8 mouse cellular contexts compared by ENCODE assay signal in genomic region chr6:91472868-91473804, GRCm38 (mm10). TPM values are rescaled to one million over a fixed set of nuclear protein-coding genes. Genes with fewer than 3 reads are reported as not detected.
DNase-seq lines count a peak whose midpoint lies in the region; ATAC-seq and TF ChIP-seq lines count a peak whose summit lies in the region.

Gene Chchd4, minus strand, starts transcription at chr6:91473546.
Gene Tmem43, plus strand, starts transcription at chr6:91473703.

- peak within 1 kb of the TSS; percentile 95 for H3ac ChIP-seq in C2C12 (ENCODE audit: control insufficient read depth, insufficient read length, low read depth)
- peak within 1 kb of the TSS; percentile 30 for H3ac ChIP-seq in myocyte (ENCODE audit: control insufficient read depth, insufficient read length)

- peak; percentile 97 for ATAC-seq in heart, embryonic 11.5 days (replicated peaks; ENCODE audit: insufficient number of reproducible peaks, low FRiP score, low TSS enrichment)
- ATAC-seq in kidney, embryonic 16.5 days (ENCODE audit: low FRiP score, low TSS enrichment): peak; percentile 99

- H3K27me3 ChIP-seq in C2C12 (ENCODE audit: control insufficient read depth, insufficient read depth, insufficient read length) (no peaks in the 10 kb centered on the region), myocyte (ENCODE audit: control insufficient read depth, insufficient read depth, insufficient read length) (no peaks in the 10 kb centered on the region)
- no peaks in the 10 kb centered on the region for H3K27me3 ChIP-seq in erythroblast, embryonic 14.5 days (ENCODE audit: control insufficient read depth)
- H3K27me3 ChIP-seq in heart, embryonic 11.5 days (ENCODE audit: control insufficient read depth, insufficient read depth, low read length): no peaks in the 10 kb centered on the region
- no peaks in the 10 kb centered on the region for H3K27me3 ChIP-seq in kidney, embryonic 16.5 days (ENCODE audit: insufficient read depth, low read length)
- no peaks in the 10 kb centered on the region for H3K27me3 ChIP-seq in liver, adult 2 months (ENCODE audit: control insufficient read depth, insufficient read depth, low read length)
- H3K27me3 ChIP-seq in splenic B cell, adult 2 months (ENCODE audit: control insufficient read depth, insufficient read depth, low read length, poor library complexity, severe bottlenecking): no peaks in the 10 kb centered on the region

- peaks cover 96% of the 10 kb centered on the region for H3K79me2 ChIP-seq in C2C12 (ENCODE audit: control insufficient read depth, insufficient read depth)
- peaks cover 4% of the 10 kb centered on the region; the same call in 1 of the 2 replicates for H3K79me2 ChIP-seq in liver, adult 2 months (ENCODE audit: control insufficient read depth, insufficient read depth, low read length)
- H3K79me2 ChIP-seq in myocyte (ENCODE audit: control insufficient read depth, insufficient read depth): peaks cover 62% of the 10 kb centered on the region

- peak within 1 kb of the TSS; percentile 88 for H3K9ac ChIP-seq in heart, embryonic 11.5 days (ENCODE audit: low read depth, low read length)
- H3K9ac ChIP-seq in kidney, embryonic 16.5 days (replicated peaks; ENCODE audit: low read length): peak within 1 kb of the TSS; percentile 83
- peak within 1 kb of the TSS; percentile 86 for H3K9ac ChIP-seq in liver, adult 2 months (ENCODE audit: low read depth, low read length)

- peaks cover 48% of the 10 kb centered on the region for H3K4me1 ChIP-seq in erythroblast, embryonic 14.5 days (ENCODE audit: control insufficient read depth)
- H3K4me1 ChIP-seq in heart, embryonic 11.5 days (ENCODE audit: control insufficient read depth, insufficient read depth, low read length): peaks cover 16% of the 10 kb centered on the region
- H3K4me1 ChIP-seq in kidney, embryonic 16.5 days (ENCODE audit: insufficient read depth, low read length): peaks cover 22% of the 10 kb centered on the region
- H3K4me1 ChIP-seq in liver, adult 2 months (ENCODE audit: control insufficient read depth, insufficient read depth, low read length): peaks cover 7% of the 10 kb centered on the region

- H3K4me2 ChIP-seq in heart, embryonic 11.5 days: peak within 1 kb of the TSS; percentile 86
- H3K4me2 ChIP-seq in kidney, embryonic 16.5 days (replicated peaks; ENCODE audit: low read depth, low read length): peak within 1 kb of the TSS; percentile 66
- H3K4me2 ChIP-seq in myocyte (ENCODE audit: low read depth): peak within 1 kb of the TSS; percentile 94

- TF ChIP-seq CTCF in C2C12 (IDR thresholded peaks at IDR 0.05; ENCODE audit: control insufficient read depth, insufficient read depth, insufficient read length): no peak
- TF ChIP-seq CTCF in brain, embryonic 14.5 days (IDR thresholded peaks at IDR 0.05; ENCODE audit: borderline replicate concordance, extremely low read depth, insufficient read depth, insufficient read length): no peak
- no peak for TF ChIP-seq CTCF in liver, adult 2 months (IDR thresholded peaks at IDR 0.05; ENCODE audit: low read depth, low read length)

- H3K9me3 ChIP-seq in erythroblast, embryonic 14.5 days (ENCODE audit: control insufficient read depth, low read length): no peaks in the 10 kb centered on the region
- no peaks in the 10 kb centered on the region for H3K9me3 ChIP-seq in heart, embryonic 11.5 days (replicated peaks; ENCODE audit: control insufficient read depth, low read length)
- H3K9me3 ChIP-seq in kidney, embryonic 16.5 days (ENCODE audit: low read length): no peaks in the 10 kb centered on the region

- H3K27ac ChIP-seq in heart, embryonic 11.5 days (ENCODE audit: low read depth, low read length): peak within 1 kb of the TSS; percentile 91
- H3K27ac ChIP-seq in kidney, embryonic 16.5 days (ENCODE audit: low read length): peak within 1 kb of the TSS; percentile 85
- H3K27ac ChIP-seq in liver, adult 2 months (replicated peaks; ENCODE audit: insufficient read depth, low read depth, low read length): peak within 1 kb of the TSS; percentile 79

- H3K79me3 ChIP-seq in C2C12 (ENCODE audit: low read depth): peaks cover 54% of the 10 kb centered on the region

- H3K4me3 ChIP-seq in C2C12 (ENCODE audit: insufficient read depth, poor library complexity, severe bottlenecking): peak within 1 kb of the TSS; percentile 94
- H3K4me3 ChIP-seq in erythroblast, embryonic 14.5 days (replicated peaks): peak within 1 kb of the TSS; percentile 86
- H3K4me3 ChIP-seq in heart, embryonic 11.5 days (ENCODE audit: low read depth, low read length): peak within 1 kb of the TSS; percentile 80
- peak within 1 kb of the TSS; percentile 70 for H3K4me3 ChIP-seq in kidney, embryonic 16.5 days (ENCODE audit: low read length)
- peak within 1 kb of the TSS; percentile 79 for H3K4me3 ChIP-seq in liver, adult 2 months (ENCODE audit: insufficient read depth, low read depth, low read length)
- H3K4me3 ChIP-seq in myocyte: peak within 1 kb of the TSS; percentile 93

- DNase-seq in brain, embryonic 14.5 days (ENCODE audit: low read depth): peak; percentile 100
- peak; percentile 100 for DNase-seq in liver, adult 2 months (ENCODE audit: extremely low read depth, low read depth, low spot score)
- DNase-seq in splenic B cell, adult 2 months (ENCODE audit: low read depth, low spot score): peak; percentile 99

- peaks cover 51% of the 10 kb centered on the region for H3K36me3 ChIP-seq in C2C12 (ENCODE audit: control insufficient read depth, insufficient read depth)
- H3K36me3 ChIP-seq in erythroblast, embryonic 14.5 days (ENCODE audit: control insufficient read depth): peaks cover 39% of the 10 kb centered on the region
- H3K36me3 ChIP-seq in heart, embryonic 11.5 days (ENCODE audit: control insufficient read depth, insufficient read depth, low read length): 0 out of 2 replicates have a peak, but pooled peaks cover 2% of the 10 kb centered on the region
- H3K36me3 ChIP-seq in kidney, embryonic 16.5 days (ENCODE audit: insufficient read depth, low read length): peaks cover 16% of the 10 kb centered on the region; the same call in 1 of the 2 replicates
- H3K36me3 ChIP-seq in liver, adult 2 months (ENCODE audit: control insufficient read depth, insufficient read depth, low read length): no peaks in the 10 kb centered on the region
- peaks cover 6% of the 10 kb centered on the region for H3K36me3 ChIP-seq in myocyte (ENCODE audit: control insufficient read depth, insufficient read depth)
- no peaks in the 10 kb centered on the region for H3K36me3 ChIP-seq in splenic B cell, adult 2 months (ENCODE audit: control insufficient read depth, insufficient read depth, low read length, poor library complexity, severe bottlenecking)

- under 1% methylated on average over 74 of the region's 74 CpGs for WGBS in heart, embryonic 11.5 days (ENCODE audit: insufficient replicate concordance)
- WGBS in kidney, embryonic 16.5 days: under 1% methylated on average over 74 of the region's 74 CpGs
- WGBS in liver, adult 2 months: under 1% methylated on average over 74 of the region's 74 CpGs

- TF ChIP-seq POLR2A in brain, embryonic 14.5 days (IDR thresholded peaks at IDR 0.05; ENCODE audit: borderline replicate concordance, extremely low read depth, insufficient read depth, insufficient read length, poor library complexity, severe bottlenecking): peak; percentile 58; the same call in 1 of the 2 replicates
- TF ChIP-seq POLR2A in liver, adult 2 months (IDR thresholded peaks at IDR 0.05; ENCODE audit: extremely low read depth, insufficient read depth, low read length): peak; percentile 50; the same call in 1 of the 2 replicates
- peak; percentile 74 for TF ChIP-seq POLR2A in myocyte (IDR thresholded peaks at IDR 0.05; ENCODE audit: insufficient read length, low read depth)

TF ChIP-seq in C2C12, 6 proteins besides CTCF, POLR2A, EP300 and RAD21:
- TF ChIP-seq MAX (IDR thresholded peaks at IDR 0.05) (peak; percentile 72), USF1 (IDR thresholded peaks at IDR 0.05; ENCODE audit: low read depth) (peak; percentile 69), MYOG (IDR thresholded peaks at IDR 0.05; ENCODE audit: control insufficient read depth, extremely low read depth, insufficient read length) (no peak)

TF ChIP-seq in myocyte, 11 proteins besides CTCF, POLR2A, EP300 and RAD21:
- TF ChIP-seq TCF3 (IDR thresholded peaks at IDR 0.05; ENCODE audit: insufficient read length, low read depth): no peak
- TF ChIP-seq E2F4 (IDR thresholded peaks at IDR 0.05; ENCODE audit: insufficient read depth): peak; percentile 78
- TF ChIP-seq SRF (IDR thresholded peaks at IDR 0.05; ENCODE audit: control insufficient read depth, insufficient read length, low read depth): no peak
- TF ChIP-seq MAX (IDR thresholded peaks at IDR 0.05; ENCODE audit: low read depth): peak; percentile 60
- TF ChIP-seq MYOD1 (IDR thresholded peaks at IDR 0.05; ENCODE audit: control insufficient read depth in 1 of 3, insufficient read length in 2 of 3, low read depth in 2 of 3): peak in 1 of 3 experiments; percentile 31
- no peak for TF ChIP-seq CEBPB (IDR thresholded peaks at IDR 0.05; ENCODE audit: insufficient read depth, poor library complexity, severe bottlenecking)
- TF ChIP-seq USF1 (IDR thresholded peaks at IDR 0.05; ENCODE audit: low read depth): peak; percentile 45
- peak in 1 of 3 experiments; percentile 32 for TF ChIP-seq MYOG (IDR thresholded peaks at IDR 0.05; ENCODE audit: control insufficient read depth in 1 of 3, insufficient read depth in 1 of 3, insufficient read length in 2 of 3, low read depth in 2 of 3)
- TF ChIP-seq REST (IDR thresholded peaks at IDR 0.05; ENCODE audit: insufficient read depth, insufficient read length): no peak
- no peak for TF ChIP-seq TCF12 (IDR thresholded peaks at IDR 0.05; ENCODE audit: insufficient read depth, poor library complexity, severe bottlenecking)
- TF ChIP-seq POLR2AphosphoS2 (IDR thresholded peaks at IDR 0.05; ENCODE audit: insufficient read length, low read depth): peak; percentile 73

RNA-seq across cellular contexts. Expression of gene Chchd4, which starts in this region (rescaled TPM):
- polyA plus RNA-seq in C2C12 (2012; fragmentation: generic; extraction: Trizol): 20.3 TPM
- polyA plus RNA-seq in brain, embryonic 14.5 days (2012; rRNA removed): 14.0 and 14.5 TPM in 2 replicates
- 0.15 and 0.31 TPM in 2 replicates for polyA plus RNA-seq in erythroblast, embryonic 14.5 days (2012)
- 32.8 and 33.4 TPM in 2 replicates for polyA plus RNA-seq in heart, embryonic 11.5 days (2014; fragmentation: Nextera tagmentation; extraction: Ambion mirVana)
- 32.8 and 34.2 TPM in 2 replicates for polyA plus RNA-seq in kidney, embryonic 16.5 days (2015; fragmentation: Nextera tagmentation; extraction: Ambion mirVana)
- total RNA-seq in liver, adult 2 months (2014; rRNA removed): 4.2 and 5.4 TPM in 2 replicates
- polyA plus RNA-seq in liver, adult 2 months (2012; rRNA removed): 4.2 and 4.5 TPM in 2 replicates
- polyA plus RNA-seq in myocyte (2012; fragmentation: generic; extraction: Trizol): 13.1 TPM

RNA-seq across cellular contexts. Expression of gene Tmem43, which starts in this region (rescaled TPM):
- polyA plus RNA-seq in C2C12 (2012; fragmentation: generic; extraction: Trizol) (68.1 TPM), myocyte (2012; fragmentation: generic; extraction: Trizol) (84.1 TPM)
- polyA plus RNA-seq in brain, embryonic 14.5 days (2012; rRNA removed): 52.6 and 58.6 TPM in 2 replicates
- polyA plus RNA-seq in erythroblast, embryonic 14.5 days (2012): 0.05 and 0.15 TPM in 2 replicates
- 29.1 and 34.3 TPM in 2 replicates for polyA plus RNA-seq in heart, embryonic 11.5 days (2014; fragmentation: Nextera tagmentation; extraction: Ambion mirVana)
- polyA plus RNA-seq in kidney, embryonic 16.5 days (2015; fragmentation: Nextera tagmentation; extraction: Ambion mirVana): 52.3 and 54.3 TPM in 2 replicates
- 4.5 and 7.6 TPM in 2 replicates for total RNA-seq in liver, adult 2 months (2014; rRNA removed)
- 8.2 and 9.4 TPM in 2 replicates for polyA plus RNA-seq in liver, adult 2 months (2012; rRNA removed)

Comparison
In these comparisons a context has a peak if more than half of its experiments do, and no peak if none do; other contexts are left out.
1. Peak in every context shown above with its lines: DNase-seq, ATAC-seq, H3K4me3 ChIP-seq and H3K27ac ChIP-seq.